Mouse (Mus musculus) hindbrain, embryonic 14.5 days (tissue): ENCODE measurements around the gene Cc2d1a. TPM values are rescaled to one million over a fixed set of nuclear protein-coding genes. Genes with fewer than 3 reads are reported as not detected.

Experiments
- ATAC-seq: fragments of 200-750 bp; cut with Nextera tagmentation; 2 replicates; pipeline ENCODE4 v1.8.0; 2017; ENCODE audit warnings: moderate number of reproducible peaks, mild to moderate bottlenecking, moderate TSS enrichment, moderate library complexity; ENCODE audit not compliant: low FRiP score
- DNase-seq: peaks from one replicate; pipeline ENCODE4 v3.0.0-alpha.2; 2015; ENCODE audit warnings: low spot score
- H3K27ac ChIP-seq: fragments of 300-500 bp; sonication (generic); 2 replicates; pipeline ENCODE4 v1.5.1; 2014; ENCODE audit warnings: mild to moderate bottlenecking, moderate library complexity
- H3K27me3 ChIP-seq: fragments of 300-500 bp; sonication (generic); 2 replicates; pipeline ENCODE4 v1.6.1; 2014; ENCODE audit warnings: mild to moderate bottlenecking, low read length, mixed read lengths; ENCODE audit not compliant: control insufficient read depth, insufficient read depth
- H3K36me3 ChIP-seq: fragments of 300-500 bp; sonication (generic); replicated peaks from 2 replicates; pipeline ENCODE4 v1.6.1; 2014; ENCODE audit not compliant: control insufficient read depth, insufficient read depth
- H3K4me1 ChIP-seq: fragments of 300-500 bp; sonication (generic); replicated peaks from 2 replicates; pipeline ENCODE4 v1.6.1; 2014; ENCODE audit warnings: antibody characterized with exemption, low read length, mixed read lengths; ENCODE audit not compliant: control insufficient read depth, insufficient read depth
- H3K4me2 ChIP-seq: fragments of 300-500 bp; sonication (generic); replicated peaks from 2 replicates; pipeline ENCODE4 v1.6.1; 2014; ENCODE audit warnings: mild to moderate bottlenecking, moderate library complexity
- H3K4me3 ChIP-seq: fragments of 300-500 bp; sonication (generic); replicated peaks from 2 replicates; pipeline ENCODE4 v1.5.1; 2014; ENCODE audit warnings: mild to moderate bottlenecking, low read length
- H3K9ac ChIP-seq: fragments of 300-500 bp; sonication (generic); 2 replicates; pipeline ENCODE4 v1.6.1; 2014
- H3K9me3 ChIP-seq: fragments of 300-500 bp; sonication (generic); 2 replicates; pipeline ENCODE4 v1.6.1; 2016; ENCODE audit warnings: low read length; ENCODE audit not compliant: control insufficient read depth
- WGBS: fragments of 180-500 bp; shearing (Covaris S2); extraction: QIAGEN DNeasy Blood & Tissue Kit; methylation state at CpG from one replicate; pipeline ENCODE4 v1.1.7; 2014; 5-methylcytosine and 5-hydroxymethylcytosine counted together
- polyA plus RNA-seq: library from polyadenylated mRNA; unstranded; fragments of >200 nt; fragmentation: Nextera tagmentation; extraction: Ambion mirVana; gene quantifications from 2 replicates; pipeline ENCODE4 v1.2.1, GENCODE M21; 2014

The Cc2d1a gene
- polyA plus RNA-seq, 1 experiment from 2014 or later = 30.4 TPM

DNA sequence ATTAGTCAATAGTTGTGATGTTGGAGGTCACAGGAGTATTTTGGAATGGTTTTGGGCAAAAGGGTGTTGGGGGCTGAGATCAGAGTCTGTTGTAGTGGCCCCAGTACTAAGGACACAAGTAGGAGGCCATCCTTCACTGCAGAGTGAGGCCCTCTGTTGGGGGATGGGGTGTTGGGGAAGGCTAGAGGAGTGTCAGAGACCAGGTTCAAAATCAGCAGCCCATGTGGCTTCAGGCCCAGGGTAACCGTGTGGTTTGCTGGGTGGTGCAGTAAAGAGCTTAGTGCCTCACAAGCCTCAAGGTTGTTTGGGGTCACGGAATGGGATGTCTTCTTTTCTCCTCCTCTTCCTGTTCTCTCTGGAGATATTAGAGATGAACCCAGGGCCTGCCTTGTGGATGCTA lies 21.0 kb downstream of the Cc2d1a start:
- peaks cover 2% of the 10 kb centered on the region; the same call in 1 of the 2 replicates for H3K4me1 ChIP-seq
- peaks cover 1% of the 10 kb centered on the region; the same call in 1 of the 2 replicates for H3K36me3 ChIP-seq
- 77% methylated on average over 2 of the region's 2 CpGs for WGBS
- H3K9me3 ChIP-seq = no peaks in the 10 kb centered on the region
- no peaks in the 10 kb centered on the region for H3K27me3 ChIP-seq
- no peak overlapping the region for H3K27ac ChIP-seq
- no peak overlapping the region for H3K9ac ChIP-seq
- DNase-seq (no peak), ATAC-seq (no peak)
- no peak overlapping the region for H3K4me2 ChIP-seq
- no peak overlapping the region for H3K4me3 ChIP-seq

DNA sequence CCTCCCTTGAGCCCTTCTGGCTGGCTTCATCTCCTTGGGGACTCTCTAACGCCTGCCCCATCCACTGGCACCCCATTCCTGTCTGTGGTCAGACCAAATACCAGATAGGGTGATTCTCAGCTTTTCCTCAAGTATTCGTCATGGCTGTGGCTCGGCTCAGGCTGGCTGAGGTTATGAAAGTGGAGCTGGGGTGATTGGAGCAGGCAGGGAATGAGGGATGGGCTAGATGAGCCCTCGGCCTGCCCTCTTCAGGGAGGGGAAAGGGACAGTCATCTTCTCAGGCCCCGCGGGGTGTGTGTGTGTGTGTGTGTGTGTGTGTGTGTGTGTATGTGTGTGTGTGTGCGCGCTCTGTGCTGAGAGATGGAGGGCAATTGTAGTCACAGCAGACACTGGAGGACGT lies 22.1 kb downstream of the Cc2d1a start, which contains the start of gene Podnl1:
Gene Podnl1, plus strand, starts transcription at position 334 of the 400 bp plus-strand sequence.
- peaks cover 2% of the 10 kb centered on the region; the same call in 1 of the 2 replicates for H3K4me1 ChIP-seq
- H3K9me3 ChIP-seq = no peaks in the 10 kb centered on the region
- H3K27ac ChIP-seq = no peak within 1 kb of the TSS
- ATAC-seq (peak; percentile 31; the same call in 1 of the 2 replicates), DNase-seq (no peak)
- no peak within 1 kb of the TSS for H3K4me2 ChIP-seq
- H3K9ac ChIP-seq = no peak within 1 kb of the TSS
- 52% methylated on average over 9 of the region's 9 CpGs for WGBS
- H3K27me3 ChIP-seq = no peaks in the 10 kb centered on the region
- no peak within 1 kb of the TSS for H3K4me3 ChIP-seq
- no peaks in the 10 kb centered on the region for H3K36me3 ChIP-seq

DNA sequence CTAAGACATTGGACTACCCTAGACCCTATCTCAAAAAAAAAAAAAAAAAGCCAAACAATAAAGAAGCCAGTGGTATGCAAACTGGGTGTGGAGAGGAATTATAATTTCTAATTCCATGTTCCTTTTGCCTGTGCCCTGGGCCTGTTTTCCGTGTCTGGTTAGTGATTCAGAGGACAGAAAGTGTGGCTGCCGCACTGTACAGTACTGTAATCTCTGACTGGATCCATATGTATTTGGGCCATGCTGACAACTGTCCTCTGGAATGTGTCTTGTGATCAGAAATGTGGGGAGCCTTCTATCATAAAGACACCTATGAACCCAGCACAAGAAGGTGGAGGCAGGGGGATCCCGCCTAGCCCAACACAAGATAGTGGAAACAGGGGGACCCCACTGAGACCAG lies 25.6 kb downstream of the Cc2d1a start:
- Histone ChIP-seq H3K27me3 (no peaks in the 10 kb centered on the region), H3K9me3 (no peaks in the 10 kb centered on the region), H3K4me2 (no peak overlapping the region), H3K4me3 (no peak overlapping the region), H3K9ac (no peak overlapping the region), H3K27ac (no peak overlapping the region), H3K36me3 (no peaks in the 10 kb centered on the region), H3K4me1 (peaks cover 2% of the 10 kb centered on the region; the same call in 1 of the 2 replicates)
- ATAC-seq = no peak
- no peak for DNase-seq
- 90% methylated on average over 3 of the region's 3 CpGs for WGBS

DNA sequence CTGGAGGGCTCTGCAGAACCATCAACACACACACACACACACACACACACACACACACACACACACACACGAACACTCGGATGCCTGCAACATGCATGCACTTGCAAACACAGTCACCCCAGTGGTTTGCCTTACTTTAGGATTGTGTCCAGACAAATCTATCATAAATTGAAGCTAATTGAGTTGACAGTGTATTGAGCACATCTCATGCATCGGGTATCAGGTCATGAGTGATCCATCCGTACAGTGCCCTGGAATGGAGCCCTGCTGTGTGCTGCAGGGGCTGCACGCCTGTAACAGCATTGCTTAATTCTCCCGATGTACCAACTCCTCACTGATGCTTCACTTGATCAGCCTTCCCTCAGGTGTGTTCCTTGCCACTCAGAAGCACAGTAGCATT lies 32.1 kb downstream of the Cc2d1a start:
- H3K4me1 ChIP-seq = no peaks in the 10 kb centered on the region
- H3K27ac ChIP-seq = no peak overlapping the region
- no peaks in the 10 kb centered on the region for H3K36me3 ChIP-seq
- WGBS = 85% methylated on average over 6 of the region's 6 CpGs
- H3K27me3 ChIP-seq = no peaks in the 10 kb centered on the region
- no peak overlapping the region for H3K4me2 ChIP-seq
- no peak for DNase-seq
- no peak for ATAC-seq
- H3K4me3 ChIP-seq = no peak overlapping the region
- no peak overlapping the region for H3K9ac ChIP-seq
- no peaks in the 10 kb centered on the region for H3K9me3 ChIP-seq

DNA sequence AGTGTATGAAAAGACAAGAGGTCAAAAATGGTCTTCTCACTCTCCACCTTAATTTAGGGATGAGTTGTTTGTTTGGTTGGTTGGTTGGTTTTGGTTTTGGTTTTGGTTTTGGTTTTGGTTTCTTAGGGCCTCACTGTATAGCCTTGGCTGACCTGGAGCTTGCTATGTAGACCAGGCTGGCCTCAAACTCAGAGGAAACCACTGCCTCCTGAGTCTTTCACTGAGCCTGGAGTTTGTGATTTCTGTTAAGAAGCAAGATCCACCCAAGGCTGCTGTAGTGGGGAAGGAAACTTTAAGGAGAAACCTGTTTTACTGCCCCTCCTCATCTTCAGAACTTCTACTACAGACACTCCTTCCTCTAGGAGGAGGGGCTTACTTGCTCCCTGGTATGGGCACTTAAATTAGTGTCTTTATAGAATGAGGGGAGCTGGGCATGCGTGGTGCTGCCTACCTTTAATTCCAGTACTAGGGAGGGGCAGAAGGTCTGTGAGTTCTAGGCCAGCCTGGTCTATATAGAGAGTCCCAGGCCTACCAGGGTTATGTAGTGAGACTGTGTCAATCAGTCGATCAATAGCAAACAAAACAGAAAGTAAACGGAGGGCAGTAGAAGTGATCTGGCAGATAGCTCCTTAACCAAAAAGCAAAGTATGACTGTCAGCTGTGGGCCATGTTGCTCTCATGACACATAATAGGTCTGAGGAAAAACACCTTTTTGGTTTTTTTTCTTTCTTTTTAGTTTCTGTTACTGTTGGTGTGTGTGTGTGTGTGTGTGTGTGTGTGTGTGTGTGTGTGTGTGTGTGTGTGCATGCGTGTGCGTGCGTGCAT lies 41.3 kb downstream of the Cc2d1a start:
- Histone ChIP-seq H3K27ac (no peak overlapping the region), H3K4me2 (no peak overlapping the region), H3K36me3 (peaks cover 13% of the 10 kb centered on the region), H3K9ac (no peak overlapping the region), H3K9me3 (no peaks in the 10 kb centered on the region), H3K4me3 (no peak overlapping the region), H3K27me3 (no peaks in the 10 kb centered on the region), H3K4me1 (peaks cover 28% of the 10 kb centered on the region)
- DNase-seq (no peak), ATAC-seq (no peak)
- 95% methylated on average over 6 of the region's 6 CpGs for WGBS

DNA sequence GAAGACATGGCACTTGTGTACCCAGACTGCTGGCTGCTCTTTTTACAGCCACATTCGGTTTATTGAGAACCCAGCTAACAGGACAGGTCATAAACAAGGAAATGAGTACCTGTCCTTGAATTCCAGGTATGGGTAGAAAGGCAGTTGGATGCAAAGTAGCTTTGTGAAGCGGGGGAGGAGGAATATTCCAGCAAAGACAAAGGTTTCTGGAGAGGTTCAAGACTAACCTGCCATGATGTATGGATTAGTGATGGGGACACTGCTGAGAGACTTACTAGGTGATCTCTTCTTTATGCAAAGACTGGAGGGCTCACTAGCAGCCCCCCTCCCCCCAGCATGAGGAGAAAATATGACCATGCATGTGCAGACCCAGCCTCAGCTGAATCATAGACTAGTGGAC lies 42.1 kb downstream of the Cc2d1a start:
- H3K4me3 ChIP-seq = no peak overlapping the region
- 0 out of 2 replicates have a peak overlapping the region, but pooled peaks have one; percentile 24 for H3K9ac ChIP-seq
- H3K27ac ChIP-seq = peak overlapping the region; percentile 84
- H3K9me3 ChIP-seq = no peaks in the 10 kb centered on the region
- DNase-seq (no peak), ATAC-seq (no peak)
- peaks cover 30% of the 10 kb centered on the region for H3K4me1 ChIP-seq
- no peaks in the 10 kb centered on the region for H3K27me3 ChIP-seq
- H3K36me3 ChIP-seq = peaks cover 20% of the 10 kb centered on the region
- WGBS = 90% methylated on average over 2 of the region's 2 CpGs
- no peak overlapping the region; the same call in 1 of the 2 replicates for H3K4me2 ChIP-seq

DNA sequence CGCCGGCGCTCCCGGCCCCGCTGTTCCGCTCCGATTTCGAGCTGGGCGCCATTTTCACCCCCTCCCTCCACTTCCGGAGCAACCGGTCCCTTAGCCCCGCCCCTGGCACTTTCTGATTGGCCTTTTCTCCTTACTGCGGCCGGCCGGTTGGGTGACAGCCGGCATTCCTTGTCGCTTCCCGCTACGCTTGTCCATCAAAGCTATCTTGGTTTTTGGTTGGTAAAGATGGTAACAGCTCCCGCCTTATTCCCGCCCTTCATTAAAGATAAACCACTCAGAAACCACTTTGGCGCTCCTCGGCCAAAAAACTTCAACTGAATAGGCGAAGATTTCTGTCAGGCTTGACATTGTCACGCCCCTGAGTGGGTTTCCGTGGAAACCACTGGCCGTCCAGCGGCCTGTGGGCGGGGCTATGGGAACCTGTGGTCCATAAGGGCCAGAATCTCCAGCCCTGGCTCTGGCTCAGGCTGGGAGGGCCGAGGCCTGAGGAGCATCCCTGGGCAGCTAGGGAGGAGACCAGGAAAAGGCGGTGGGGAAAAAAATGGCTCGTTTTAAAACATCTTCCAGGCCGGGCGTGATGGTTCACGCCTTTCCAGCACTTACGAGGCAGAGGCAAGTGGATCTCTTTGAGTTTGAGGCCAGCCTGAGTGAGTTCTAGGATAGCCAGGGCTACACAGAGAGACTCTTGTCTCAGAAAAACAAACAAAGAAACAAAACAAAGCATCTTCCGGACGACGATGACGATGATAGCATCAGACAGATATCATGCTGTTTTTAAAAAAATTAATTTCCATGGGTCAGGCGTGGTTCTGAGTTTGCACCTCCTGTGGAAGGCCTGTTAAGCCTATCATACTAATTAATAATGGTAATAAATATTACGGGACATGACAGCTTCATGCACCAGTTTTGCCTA lies 42.8 kb downstream of the Cc2d1a start, which contains the start of gene Dcaf15:
Gene Dcaf15, minus strand, starts transcription at position 72 of the 913 bp plus-strand sequence.
- Histone ChIP-seq H3K27ac (peak within 1 kb of the TSS; percentile 96), H3K4me2 (peak within 1 kb of the TSS; percentile 82), H3K4me1 (peaks cover 30% of the 10 kb centered on the region), H3K27me3 (no peaks in the 10 kb centered on the region), H3K9ac (peak within 1 kb of the TSS; percentile 76), H3K36me3 (peaks cover 27% of the 10 kb centered on the region), H3K4me3 (peak within 1 kb of the TSS; percentile 60), H3K9me3 (no peaks in the 10 kb centered on the region)
- ATAC-seq = peak; percentile 96
- 6% methylated on average over 42 of the region's 42 CpGs for WGBS
- DNase-seq = peak; percentile 98

DNA sequence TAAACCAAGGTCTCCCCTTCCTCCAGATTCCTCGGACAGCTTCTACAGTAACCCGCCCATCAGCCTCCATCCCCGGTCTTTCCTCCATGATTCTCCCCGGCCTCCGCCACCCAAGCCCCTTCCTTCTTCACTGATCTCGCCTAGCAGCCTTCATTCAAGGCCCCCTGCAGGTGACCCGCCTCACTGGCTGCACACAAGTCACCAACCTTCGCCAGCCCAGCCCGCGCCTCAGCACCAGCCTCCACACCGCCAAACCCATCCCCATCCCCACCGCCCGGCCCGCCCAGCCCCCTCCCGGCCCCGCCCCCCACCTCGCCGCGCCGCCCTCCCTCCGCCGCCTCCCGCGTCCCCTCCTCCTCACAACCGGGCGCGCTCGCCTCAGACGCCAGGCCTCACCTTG lies 43.5 kb downstream of the Cc2d1a start:
- Histone ChIP-seq H3K36me3 (peaks cover 34% of the 10 kb centered on the region), H3K4me3 (peak overlapping the region; percentile 60), H3K4me2 (peak overlapping the region; percentile 82), H3K27me3 (no peaks in the 10 kb centered on the region), H3K9ac (peak overlapping the region; percentile 76), H3K4me1 (peaks cover 30% of the 10 kb centered on the region), H3K9me3 (no peaks in the 10 kb centered on the region), H3K27ac (peak overlapping the region; percentile 96)
- ATAC-seq (peak; percentile 79), DNase-seq (peak; percentile 68)
- WGBS = 0% methylated on average over 24 of the region's 29 CpGs

DNA sequence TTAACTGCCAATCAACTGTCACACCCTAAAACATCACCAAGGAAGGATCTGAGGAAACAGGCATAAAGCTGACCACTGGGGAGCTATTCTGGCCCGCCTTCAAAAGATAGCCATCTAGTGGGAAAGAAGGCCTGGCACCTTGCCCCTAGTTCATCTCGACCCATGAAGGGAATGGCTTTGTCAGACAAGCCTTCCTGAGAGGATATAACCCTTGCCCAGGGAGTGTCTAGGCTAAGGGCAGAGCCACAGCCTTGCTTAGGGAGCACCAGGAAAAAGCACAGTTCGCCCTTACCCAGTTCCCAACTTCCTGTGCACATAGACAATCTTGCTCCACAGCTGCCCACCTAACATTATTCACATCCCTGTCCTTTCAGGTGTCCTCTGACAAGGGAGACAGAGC lies 44.1 kb downstream of the Cc2d1a start:
- H3K4me3 ChIP-seq = peak overlapping the region; percentile 60
- H3K4me2 ChIP-seq = peak overlapping the region; percentile 82
- H3K36me3 ChIP-seq = peaks cover 39% of the 10 kb centered on the region
- H3K27me3 ChIP-seq = no peaks in the 10 kb centered on the region
- DNase-seq (no peak), ATAC-seq (no peak)
- peak overlapping the region; percentile 76 for H3K9ac ChIP-seq
- H3K27ac ChIP-seq = peak overlapping the region; percentile 96
- peaks cover 30% of the 10 kb centered on the region for H3K4me1 ChIP-seq
- no peaks in the 10 kb centered on the region for H3K9me3 ChIP-seq
- 27% methylated on average over 3 of the region's 3 CpGs for WGBS
